Mouse (Mus musculus): ENCODE measurements around the gene Hist1h2ae.

The Hist1h2ae gene

GRCm38 (mm10) chr13:23521703-23522102 is 49.3 kb downstream of the Hist1h2ae start:
- no peak for DNase-seq (ENCODE audit: low read depth, low spot score)
